Mouse (Mus musculus): ENCODE data around the gene Vmn1r42.
"Not testable (repeated sequence)": the region's sequence is repeated elsewhere in the genome, so short reads cannot be mapped to it uniquely, and the experiment has no call there.

Vmn1r42 gene

DNA sequence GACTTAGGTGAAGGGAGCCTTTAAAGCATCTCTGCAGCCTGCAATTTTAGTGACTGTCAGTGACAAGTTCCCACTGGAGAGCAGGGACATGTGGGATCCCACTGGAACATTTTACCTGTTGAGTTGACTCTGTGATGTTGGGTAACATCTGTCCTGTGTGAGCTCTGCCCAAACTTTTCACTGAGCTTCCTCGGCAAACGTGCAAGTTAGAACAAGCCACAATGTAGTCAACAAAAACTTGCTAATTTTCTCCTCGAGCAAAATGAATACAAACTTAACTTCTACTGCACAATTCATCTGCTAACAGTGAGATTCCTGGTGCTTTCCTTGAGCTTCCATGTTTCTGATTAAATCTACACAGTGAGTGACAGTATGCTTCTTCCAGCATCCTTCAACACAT, at the start of gene Vmn1r42, which contains the start of gene Vmn1r43:
Gene Vmn1r42 (minus strand): TSS at position 101 of the 400 bp plus-strand sequence.
Gene Vmn1r43 (minus strand): TSS at position 101 of the 400 bp plus-strand sequence.
- DNase-seq (ENCODE audit: low read depth): not testable (repeated sequence)

DNA sequence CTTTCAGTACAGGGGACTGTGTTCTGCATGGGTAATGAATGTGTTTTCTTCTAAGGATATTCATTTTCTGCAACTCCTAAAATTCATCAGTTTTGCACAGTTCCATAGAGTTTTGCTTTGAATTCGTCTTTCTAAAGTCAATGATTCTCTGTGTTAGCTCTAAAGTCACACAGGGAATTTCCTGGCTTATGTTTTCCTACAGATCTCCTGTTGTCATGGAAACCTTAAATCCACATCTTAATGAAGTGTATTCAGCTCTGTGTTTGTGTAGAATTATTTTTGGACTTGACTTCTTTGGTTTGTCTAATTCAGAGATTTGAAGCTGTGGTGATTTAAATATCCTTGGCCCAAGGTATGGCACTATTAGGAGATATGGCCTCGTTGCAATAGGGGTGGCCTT, 7.6 kb upstream of the Vmn1r42 start:
- no peak for DNase-seq (ENCODE audit: low read depth)

DNA sequence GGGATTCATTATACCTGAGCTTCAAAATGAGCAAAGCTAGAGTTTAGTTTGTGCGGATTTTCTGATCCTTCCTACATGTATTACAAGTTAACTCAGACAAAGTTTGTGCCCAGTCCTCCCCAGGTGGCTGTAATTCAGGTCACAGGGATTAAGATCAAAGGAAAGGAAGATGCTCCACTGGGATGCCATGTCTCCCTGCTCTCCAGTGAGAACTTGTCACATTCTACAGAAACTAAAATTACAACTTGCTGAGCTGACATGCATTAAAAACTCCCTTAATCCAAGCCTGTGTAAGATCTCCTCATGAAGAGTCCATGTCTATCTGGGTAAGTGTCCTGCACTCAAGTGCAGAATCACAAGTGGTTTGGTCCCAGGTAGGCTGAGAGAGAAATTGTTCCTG, 7.1 kb upstream of the Vmn1r42 start, which contains the start of gene Vmn1r44:
Gene Vmn1r44 (plus strand): TSS at position 301 of the 400 bp plus-strand sequence.
- no peak for DNase-seq (ENCODE audit: low read depth)

DNA sequence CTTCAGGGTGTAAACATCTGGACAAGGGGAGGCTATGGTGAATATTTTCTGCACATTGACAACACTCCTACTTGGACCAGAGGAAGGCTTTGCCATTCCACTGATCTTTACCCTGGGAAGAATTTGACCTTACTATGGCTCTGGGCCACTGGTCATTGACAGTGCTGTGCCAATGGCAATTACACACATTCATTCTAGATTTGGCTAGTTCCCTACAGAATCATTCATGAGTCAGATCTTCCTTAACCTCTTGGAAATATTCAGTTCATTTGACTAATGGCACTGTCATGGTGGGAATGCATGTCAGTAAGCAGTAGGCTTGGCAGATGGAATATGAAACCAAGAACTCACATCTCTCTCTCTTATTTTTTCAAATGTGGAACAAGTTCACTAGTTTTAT, 4.7 kb upstream of the Vmn1r42 start:
- no peak for DNase-seq (ENCODE audit: low read depth)

DNA sequence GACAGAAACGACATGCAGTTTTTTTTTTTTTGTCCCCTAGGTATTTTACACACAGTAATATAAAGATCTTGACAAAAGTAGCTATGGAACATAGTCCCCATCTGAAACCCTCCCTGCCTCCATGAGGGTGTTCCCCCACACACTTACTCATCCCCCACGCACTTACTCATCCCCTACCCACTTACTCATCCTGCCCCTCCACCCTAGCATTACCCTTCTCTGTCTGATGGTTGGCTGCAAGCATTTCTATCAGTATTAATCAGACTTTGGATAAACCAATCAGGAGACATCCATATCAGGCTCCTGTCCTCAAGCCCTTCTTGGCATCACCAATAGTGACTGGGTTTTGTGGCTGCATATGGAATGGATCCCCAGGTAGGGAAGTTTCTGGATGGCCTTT, 750 bp upstream of the Vmn1r42 start:
- no peak for DNase-seq (ENCODE audit: low read depth)

DNA sequence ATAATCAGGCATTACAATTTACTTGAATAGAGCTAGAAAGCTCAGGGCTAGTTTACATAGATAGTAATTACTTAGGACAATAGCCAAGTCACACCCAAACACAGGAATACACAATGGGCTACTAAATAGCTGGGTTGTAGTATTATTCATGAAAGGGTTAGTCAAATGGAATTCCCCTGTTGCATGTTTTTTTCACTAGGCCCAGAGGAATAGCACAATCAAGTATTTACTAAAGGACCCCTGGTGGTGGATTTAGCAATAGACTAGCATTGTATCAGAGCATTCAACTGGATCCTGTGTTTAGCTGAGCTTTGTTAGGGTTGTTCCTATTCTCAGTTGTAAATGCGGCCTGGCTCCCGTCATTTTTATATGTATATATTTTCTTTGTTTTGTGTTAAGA, 8.2 kb downstream of the Vmn1r42 start:
- no peak for DNase-seq (ENCODE audit: low read depth)

DNA sequence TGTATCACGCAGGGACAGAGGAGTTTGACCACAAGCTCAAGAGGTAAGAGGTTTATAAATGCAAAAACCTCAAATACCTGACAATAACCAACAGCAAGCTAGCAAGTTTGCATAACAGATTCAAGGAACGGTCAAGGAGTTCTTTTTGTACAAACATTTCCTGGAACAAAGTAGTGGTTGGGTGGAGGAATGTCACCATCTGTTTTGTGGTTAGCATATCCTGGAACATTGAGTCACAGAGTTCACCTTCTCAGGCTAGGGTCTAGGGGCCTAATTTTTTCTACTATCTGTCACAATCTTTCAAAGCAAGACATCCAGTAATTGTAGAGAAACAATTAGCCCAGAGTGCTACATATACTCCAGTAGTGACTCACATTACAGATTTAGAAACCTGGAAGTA, 8.9 kb downstream of the Vmn1r42 start:
- no peak for DNase-seq (ENCODE audit: low read depth)

DNA sequence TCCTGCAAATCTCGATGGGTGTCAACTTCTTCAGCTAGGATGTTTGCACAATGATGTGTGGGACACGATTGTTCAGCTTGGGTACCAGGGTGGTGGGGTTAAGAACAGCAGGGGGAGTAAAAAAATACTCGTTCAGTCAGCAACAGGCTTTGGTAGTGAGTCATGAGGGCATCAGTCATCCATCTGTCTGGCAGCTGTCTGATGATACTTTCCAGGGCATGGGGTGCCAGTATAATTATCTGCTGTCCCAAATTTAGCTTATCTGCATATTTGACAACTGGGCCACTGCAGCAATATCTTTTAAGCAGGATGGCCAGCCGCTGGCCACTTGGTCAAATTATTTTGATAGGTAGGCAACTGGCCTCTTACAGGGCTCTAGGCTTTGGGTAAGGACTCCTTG, 12.4 kb downstream of the Vmn1r42 start:
- DNase-seq (ENCODE audit: low read depth): no peak

DNA sequence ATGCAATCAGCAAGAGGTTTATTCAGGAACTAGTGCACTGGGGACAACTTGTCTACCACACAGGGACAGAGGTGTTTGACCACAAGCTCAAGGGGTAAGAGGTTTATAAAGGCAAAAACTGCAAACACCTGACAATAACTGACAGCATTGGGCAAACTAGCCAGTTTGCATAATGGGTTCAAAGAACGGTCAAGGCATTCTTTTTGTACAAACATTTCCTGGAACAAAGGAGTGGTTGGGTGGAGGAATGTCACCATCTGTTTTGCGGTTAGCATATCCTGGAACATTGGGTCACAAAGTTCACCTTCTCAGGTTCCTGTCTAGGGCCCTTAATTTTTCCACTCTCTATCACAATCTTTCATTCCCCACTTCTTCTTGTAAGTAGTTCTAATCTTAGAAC, 16.4 kb downstream of the Vmn1r42 start:
- no peak for DNase-seq (ENCODE audit: low read depth)

DNA sequence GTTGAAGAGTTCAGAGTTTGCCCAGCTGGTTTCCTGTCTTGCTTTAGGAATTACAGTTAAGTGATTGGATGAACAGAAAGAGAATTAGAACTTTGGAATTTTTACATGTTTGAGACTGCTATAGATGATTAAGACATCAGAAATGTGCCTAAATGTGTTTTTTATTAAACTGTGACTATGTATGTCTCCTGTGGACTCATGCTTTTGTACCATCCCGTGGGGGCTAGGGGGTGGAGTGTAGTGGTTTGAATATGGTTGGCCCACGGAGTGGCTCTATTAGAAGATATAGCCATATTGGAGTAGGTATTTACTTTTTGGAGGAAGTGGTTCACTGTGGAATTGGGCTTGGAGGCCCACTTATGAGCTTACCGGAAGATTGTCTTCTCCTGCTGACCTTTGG, 18.7 kb downstream of the Vmn1r42 start:
- no peak for DNase-seq (ENCODE audit: low read depth)

All from c-Kit-positive CD71-negative TER-119-negative erythroid progenitor cells, embryonic 14.5 days (primary cell).